Mouse (Mus musculus): Measurements from ENCODE around the gene Dcaf8. TPM values are rescaled to one million over a fixed set of nuclear protein-coding genes. Genes with fewer than 3 reads are reported as not detected.

Gene Dcaf8
- polyA plus RNA-seq, 1 experiment from 2014 or later = 104 TPM

- peaks cover 50% of the 10 kb centered on the region for H3K4me1 ChIP-seq
Measured at GRCm38 (mm10) chr1:172198996-172199395, 51.1 kb downstream of the Dcaf8 start.

GRCm38 (mm10) chr1:172200161-172200560 lies 52.3 kb downstream of the Dcaf8 start:
- Histone ChIP-seq H3K9ac (replicated peaks) (no peak overlapping the region; the same call in 1 of the 2 replicates), H3K27ac (replicated peaks) (peak overlapping the region; percentile 98), H3K4me3 (peak overlapping the region; percentile 16; the same call in 1 of the 2 replicates), H3K9me3 (no peaks in the 10 kb centered on the region), H3K4me1 (peaks cover 62% of the 10 kb centered on the region), H3K36me3 (peaks cover 49% of the 10 kb centered on the region), H3K27me3 (no peaks in the 10 kb centered on the region), H3K4me2 (replicated peaks) (peak overlapping the region; percentile 83)
- 63% methylated on average over 5 of the region's 5 CpGs for WGBS
- no peak for ATAC-seq (replicated peaks)

More at GRCm38 (mm10) chr1:172198996-172199395, 51.1 kb downstream of the Dcaf8 start:
- WGBS = 86% methylated on average over 4 of the region's 4 CpGs
- no peak overlapping the region; the same call in 1 of the 2 replicates for H3K27ac ChIP-seq (replicated peaks)
- no peaks in the 10 kb centered on the region for H3K27me3 ChIP-seq
- no peak overlapping the region for H3K9ac ChIP-seq (replicated peaks)
- H3K9me3 ChIP-seq = no peaks in the 10 kb centered on the region
- ATAC-seq (replicated peaks) = no peak
- H3K4me3 ChIP-seq = no peak overlapping the region
- no peak overlapping the region for H3K4me2 ChIP-seq (replicated peaks)
- peaks cover 60% of the 10 kb centered on the region for H3K36me3 ChIP-seq

GRCm38 (mm10) chr1:172200871-172201447 lies 53.1 kb downstream of the Dcaf8 start:
- ATAC-seq (replicated peaks) = peak; percentile 79
- Histone ChIP-seq H3K36me3 (peaks cover 42% of the 10 kb centered on the region), H3K27me3 (no peaks in the 10 kb centered on the region), H3K9me3 (no peaks in the 10 kb centered on the region), H3K4me3 (peak overlapping the region; percentile 21), H3K9ac (replicated peaks) (peak overlapping the region; percentile 21), H3K4me2 (replicated peaks) (peak overlapping the region; percentile 83), H3K27ac (replicated peaks) (peak overlapping the region; percentile 98), H3K4me1 (peaks cover 70% of the 10 kb centered on the region)
- WGBS = 11% methylated on average over 7 of the region's 7 CpGs

GRCm38 (mm10) chr1:172201967-172202880 lies 54.3 kb downstream of the Dcaf8 start:
- H3K36me3 ChIP-seq = peaks cover 29% of the 10 kb centered on the region
- no peaks in the 10 kb centered on the region for H3K27me3 ChIP-seq
- ATAC-seq (replicated peaks) = no peak
- H3K9ac ChIP-seq (replicated peaks) = peak overlapping the region; percentile 41
- no peaks in the 10 kb centered on the region for H3K9me3 ChIP-seq
- H3K4me1 ChIP-seq = peaks cover 77% of the 10 kb centered on the region
- peak overlapping the region; percentile 98 for H3K27ac ChIP-seq (replicated peaks)
- peak overlapping the region; percentile 27 for H3K4me3 ChIP-seq
- H3K4me2 ChIP-seq (replicated peaks) = peak overlapping the region; percentile 83
- 3% methylated on average over 14 of the region's 14 CpGs for WGBS

- Histone ChIP-seq H3K9ac (replicated peaks) (peak overlapping the region; percentile 93), H3K27me3 (no peaks in the 10 kb centered on the region), H3K4me3 (peak overlapping the region; percentile 27), H3K9me3 (no peaks in the 10 kb centered on the region), H3K36me3 (peaks cover 21% of the 10 kb centered on the region), H3K4me1 (peaks cover 79% of the 10 kb centered on the region), H3K27ac (replicated peaks) (peak overlapping the region; percentile 98), H3K4me2 (replicated peaks) (peak overlapping the region; percentile 83)
- 13% methylated on average over 2 of the region's 2 CpGs for WGBS
- ATAC-seq (replicated peaks) = peak; percentile 5; the same call in 1 of the 2 replicates
Measured at GRCm38 (mm10) chr1:172202894-172203522, 55.1 kb downstream of the Dcaf8 start.

- Histone ChIP-seq H3K4me2 (replicated peaks) (peak overlapping the region; percentile 83), H3K27me3 (no peaks in the 10 kb centered on the region), H3K4me1 (peaks cover 79% of the 10 kb centered on the region), H3K9me3 (no peaks in the 10 kb centered on the region), H3K27ac (replicated peaks) (peak overlapping the region; percentile 98), H3K4me3 (peak overlapping the region; percentile 72), H3K9ac (replicated peaks) (peak overlapping the region; percentile 93; the same call in 1 of the 2 replicates), H3K36me3 (peaks cover 16% of the 10 kb centered on the region)
- ATAC-seq (replicated peaks) = no peak
- 0% methylated on average over 4 of the region's 4 CpGs for whole genome bisulfite sequencing
Measured at GRCm38 (mm10) chr1:172203566-172203965, 55.7 kb downstream of the Dcaf8 start.

- no peaks in the 10 kb centered on the region for H3K27me3 ChIP-seq
- 1% methylated on average over 9 of the region's 9 CpGs for WGBS
- peaks cover 10% of the 10 kb centered on the region for H3K36me3 ChIP-seq
- H3K4me2 ChIP-seq (replicated peaks) = peak overlapping the region; percentile 83
- ATAC-seq (replicated peaks) = no peak
- peaks cover 79% of the 10 kb centered on the region for H3K4me1 ChIP-seq
- H3K27ac ChIP-seq (replicated peaks) = peak overlapping the region; percentile 98
- peak overlapping the region; percentile 72 for H3K4me3 ChIP-seq
- H3K9me3 ChIP-seq = no peaks in the 10 kb centered on the region
- H3K9ac ChIP-seq (replicated peaks) = peak overlapping the region; percentile 93
Measured at GRCm38 (mm10) chr1:172204033-172204813, 56.3 kb downstream of the Dcaf8 start.

GRCm38 (mm10) chr1:172204814-172205740 lies 57.2 kb downstream of the Dcaf8 start:
- 4% methylated on average over 15 of the region's 15 CpGs for WGBS
- Histone ChIP-seq H3K4me2 (replicated peaks) (peak overlapping the region; percentile 83), H3K27ac (replicated peaks) (peak overlapping the region; percentile 98), H3K36me3 (peaks cover 3% of the 10 kb centered on the region; the same call in 1 of the 2 replicates), H3K4me1 (peaks cover 72% of the 10 kb centered on the region), H3K9ac (replicated peaks) (peak overlapping the region; percentile 93), H3K4me3 (peak overlapping the region; percentile 72), H3K9me3 (no peaks in the 10 kb centered on the region), H3K27me3 (no peaks in the 10 kb centered on the region)
- ATAC-seq (replicated peaks) = no peak

GRCm38 (mm10) chr1:172205741-172206087 lies 57.8 kb downstream of the Dcaf8 start:
- Histone ChIP-seq H3K4me3 (peak overlapping the region; percentile 72), H3K9ac (replicated peaks) (peak overlapping the region; percentile 93)
- ATAC-seq (replicated peaks) = no peak

GRCm38 (mm10) chr1:172206141-172206917 lies 58.4 kb downstream of the Dcaf8 start, which contains the start of gene Pea15a:
TSS of gene Pea15a (minus strand) at chr1:172206804.
- H3K36me3 ChIP-seq = no peaks in the 10 kb centered on the region
- H3K9me3 ChIP-seq = no peaks in the 10 kb centered on the region
- under 1% methylated on average over 39 of the region's 40 CpGs for WGBS
- peak; percentile 70 for ATAC-seq (replicated peaks)
- peak within 1 kb of the TSS; percentile 72 for H3K4me3 ChIP-seq
- peak within 1 kb of the TSS; percentile 83 for H3K4me2 ChIP-seq (replicated peaks)
- peak within 1 kb of the TSS; percentile 93 for H3K9ac ChIP-seq (replicated peaks)
- peak within 1 kb of the TSS; percentile 98 for H3K27ac ChIP-seq (replicated peaks)
- peaks cover 59% of the 10 kb centered on the region for H3K4me1 ChIP-seq
- H3K27me3 ChIP-seq = no peaks in the 10 kb centered on the region

More at GRCm38 (mm10) chr1:172205741-172206087, 57.8 kb downstream of the Dcaf8 start:
- H3K4me2 ChIP-seq (replicated peaks) = peak overlapping the region; percentile 83
- H3K9me3 ChIP-seq = no peaks in the 10 kb centered on the region
- H3K36me3 ChIP-seq = no peaks in the 10 kb centered on the region
- H3K4me1 ChIP-seq = peaks cover 66% of the 10 kb centered on the region
- H3K27ac ChIP-seq (replicated peaks) = peak overlapping the region; percentile 98
- no peaks in the 10 kb centered on the region for H3K27me3 ChIP-seq
- WGBS = 0% methylated on average over 3 of the region's 3 CpGs

All from forebrain, embryonic 15.5 days (tissue).